Mouse (Mus musculus) megakaryocyte, embryonic 14.5 days (primary cell): ENCODE data around the gene Arid5b.

Experiments used
- FLI1 ChIP-seq: IDR thresholded peaks from 2 replicates; pipeline ENCODE4 v1.6.1; 2012; ENCODE audit warnings: low read length, inconsistent platforms, mixed read lengths
- GATA1 ChIP-seq: IDR thresholded peaks from 3 replicates; pipeline ENCODE4 v1.6.1; 2012; ENCODE audit warnings: mixed read lengths, low read length, inconsistent platforms, borderline replicate concordance

DNA sequence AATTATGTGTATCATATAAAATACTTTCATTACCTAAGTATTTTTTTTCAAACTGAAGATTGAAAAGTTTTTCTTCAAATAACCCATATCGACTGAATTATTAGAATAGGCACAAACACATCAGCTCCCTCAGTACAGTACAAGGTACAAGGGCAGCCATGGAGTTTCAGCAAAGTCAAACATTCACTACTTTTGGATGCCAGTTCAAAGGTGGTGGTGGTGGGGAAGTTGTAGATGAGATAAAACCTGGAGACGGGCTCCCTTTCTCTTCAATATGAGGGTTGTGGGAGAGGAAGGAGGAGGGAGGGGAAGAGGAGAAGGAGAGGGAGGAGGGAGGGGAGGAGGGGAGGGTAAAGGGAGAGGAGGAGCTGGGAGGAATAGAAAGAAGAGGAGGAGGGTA lies 67.0 kb downstream of the Arid5b start:
- TF ChIP-seq GATA1 = no peak
- no peak for TF ChIP-seq FLI1
